15 mouse cellular contexts compared by ENCODE assay signal in the genomic region with DNA sequence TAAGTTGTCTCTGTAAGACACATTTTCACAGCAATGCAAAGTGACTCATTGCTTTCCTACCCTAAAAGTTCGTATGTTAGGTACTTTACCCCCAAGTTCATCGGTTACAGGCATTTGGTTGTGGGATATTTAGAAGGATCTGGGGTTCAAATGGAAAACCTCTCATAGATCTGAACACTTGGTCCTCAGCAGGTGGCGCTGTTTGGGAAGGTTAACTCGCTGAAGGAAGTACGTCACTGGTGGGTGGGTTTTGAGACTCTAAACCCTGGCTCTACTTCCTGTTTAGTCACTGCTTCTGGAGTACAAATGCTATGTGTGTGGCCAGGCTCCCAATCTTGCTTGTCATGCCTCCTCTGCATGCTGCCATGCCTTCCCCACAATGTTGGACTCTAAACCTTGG.
DNase-seq lines count a peak whose midpoint lies in the region; ATAC-seq and TF ChIP-seq lines count a peak whose summit lies in the region.
"Had no signal": no experiment of that assay in that cellular context is flagged by ENCODE, and none has a peak within 500 bp of the region (broad histone marks: within the 10 kb centered on the region; RNA-seq: fewer than 3 reads in every experiment).

No protein-coding gene starts in this region.

- no peak overlapping the region for H3K4me3 ChIP-seq in forebrain, embryonic 13.5 days
- no peak overlapping the region for H3K4me3 ChIP-seq in forebrain, embryonic 12.5 days (replicated peaks)
- H3K4me3 ChIP-seq in kidney, embryonic 15.5 days (replicated peaks): no peak overlapping the region
- H3K4me3 ChIP-seq in E14TG2a.4 (replicated peaks; ENCODE audit: low read length): no peak overlapping the region
- H3K4me3 ChIP-seq: embryonic facial prominence, embryonic 15.5 days; heart, embryonic 12.5 days; hindbrain, embryonic 13.5 days; limb, embryonic 10.5 days had no signal

- peaks cover 21% of the 10 kb centered on the region for H3K4me1 ChIP-seq in forebrain, embryonic 13.5 days
- peaks cover 11% of the 10 kb centered on the region for H3K4me1 ChIP-seq in forebrain, embryonic 12.5 days
- H3K4me1 ChIP-seq in kidney, embryonic 15.5 days: no peaks in the 10 kb centered on the region
- H3K4me1 ChIP-seq in E14TG2a.4 (replicated peaks; ENCODE audit: low read depth, low read length): peaks cover 6% of the 10 kb centered on the region; the same call in 1 of the 2 replicates
- H3K4me1 ChIP-seq: heart, embryonic 12.5 days had no signal

- H3K9me3 ChIP-seq in forebrain, embryonic 13.5 days (replicated peaks): no peaks in the 10 kb centered on the region
- H3K9me3 ChIP-seq in forebrain, embryonic 12.5 days: 0 out of 2 replicates have a peak, but pooled peaks cover 5% of the 10 kb centered on the region
- H3K9me3 ChIP-seq in kidney, embryonic 15.5 days (replicated peaks): no peaks in the 10 kb centered on the region
- H3K9me3 ChIP-seq in E14TG2a.4 (ENCODE audit: low read length): peaks cover 9% of the 10 kb centered on the region
- H3K9me3 ChIP-seq: embryonic facial prominence, embryonic 15.5 days; heart, embryonic 12.5 days; hindbrain, embryonic 13.5 days; limb, embryonic 10.5 days had no signal

- no peak for ATAC-seq in forebrain, embryonic 13.5 days
- no peak for ATAC-seq in forebrain, embryonic 12.5 days (ENCODE audit: low FRiP score)
- ATAC-seq in kidney, embryonic 15.5 days (replicated peaks; ENCODE audit: low FRiP score): no peak
- ATAC-seq: liver, postnatal 0 days had no signal

- no peaks in the 10 kb centered on the region for H3K36me3 ChIP-seq in forebrain, embryonic 13.5 days (ENCODE audit: poor library complexity, severe bottlenecking)
- no peaks in the 10 kb centered on the region for H3K36me3 ChIP-seq in forebrain, embryonic 12.5 days (replicated peaks)
- H3K36me3 ChIP-seq in kidney, embryonic 15.5 days: no peaks in the 10 kb centered on the region
- H3K36me3 ChIP-seq in E14TG2a.4 (ENCODE audit: insufficient read depth, low read length): no peaks in the 10 kb centered on the region
- H3K36me3 ChIP-seq: embryonic facial prominence, embryonic 15.5 days; heart, embryonic 12.5 days; hindbrain, embryonic 13.5 days; limb, embryonic 10.5 days had no signal

- H3K9ac ChIP-seq in forebrain, embryonic 13.5 days: no peak overlapping the region
- no peak overlapping the region for H3K9ac ChIP-seq in forebrain, embryonic 12.5 days
- no peak overlapping the region for H3K9ac ChIP-seq in kidney, embryonic 15.5 days
- H3K9ac ChIP-seq: embryonic facial prominence, embryonic 15.5 days; heart, embryonic 12.5 days; hindbrain, embryonic 13.5 days; liver, postnatal 0 days had no signal

- WGBS in forebrain, embryonic 13.5 days: 83% methylated on average over 5 of the region's 5 CpGs
- WGBS in forebrain, embryonic 12.5 days: 84% methylated on average over 5 of the region's 5 CpGs
- 86% methylated on average over 5 of the region's 5 CpGs for WGBS in kidney, embryonic 15.5 days

- peak; percentile 23 for DNase-seq in kidney, adult 9 months
- peak; percentile 74 for DNase-seq in ZHBTc4 (ENCODE audit: low read depth, low spot score)
- DNase-seq in frontal cortex, adult 2 months (ENCODE audit: extremely low spot score in 1 of 2, low spot score in 1 of 2): no peak
- no peak for DNase-seq in testis, postnatal 10 days (ENCODE audit: low spot score)
- DNase-seq: cerebellum, adult 2 months; liver, postnatal 0 days; thymus, postnatal 14 days had no signal

- H3K4me2 ChIP-seq in forebrain, embryonic 13.5 days: no peak overlapping the region
- H3K4me2 ChIP-seq in forebrain, embryonic 12.5 days: no peak overlapping the region
- no peak overlapping the region for H3K4me2 ChIP-seq in kidney, embryonic 15.5 days
- H3K4me2 ChIP-seq: embryonic facial prominence, embryonic 15.5 days; heart, embryonic 12.5 days; hindbrain, embryonic 13.5 days had no signal

- peak; percentile 26; the same call in 1 of the 2 replicates for TF ChIP-seq CTCF in E14TG2a.4 (conservative IDR thresholded peaks at IDR 0.05; ENCODE audit: low read length)

- H3K27me3 ChIP-seq in forebrain, embryonic 13.5 days: no peaks in the 10 kb centered on the region
- H3K27me3 ChIP-seq in forebrain, embryonic 12.5 days: peaks cover 2% of the 10 kb centered on the region; the same call in 1 of the 2 replicates
- no peaks in the 10 kb centered on the region for H3K27me3 ChIP-seq in kidney, embryonic 15.5 days
- H3K27me3 ChIP-seq in E14TG2a.4 (ENCODE audit: insufficient read depth, low read length): no peaks in the 10 kb centered on the region
- H3K27me3 ChIP-seq: heart, embryonic 12.5 days had no signal

- 0 out of 2 replicates have a peak overlapping the region, but pooled peaks have one; percentile 19 for H3K27ac ChIP-seq in forebrain, embryonic 13.5 days
- H3K27ac ChIP-seq in forebrain, embryonic 12.5 days: no peak overlapping the region
- no peak overlapping the region for H3K27ac ChIP-seq in kidney, embryonic 15.5 days
- H3K27ac ChIP-seq: embryonic facial prominence, embryonic 15.5 days; hindbrain, embryonic 13.5 days had no signal

Comparison
In these comparisons a context has a peak if more than half of its experiments do, and no peak if none do; other contexts are left out.
1. DNase-seq: peak in kidney, adult 9 months (single experiment) and ZHBTc4 (single experiment); none in frontal cortex, adult 2 months (0 of 2) and testis, postnatal 10 days (single experiment).